Mouse (Mus musculus) hindbrain, embryonic 15.5 days (tissue): ENCODE data around the gene 1700102P08Rik. TPM values are rescaled to one million over a fixed set of nuclear protein-coding genes. Genes with fewer than 3 reads are reported as not detected.

Experiments
- ATAC-seq: fragments of 200-750 bp; cut with Nextera tagmentation; 2 replicates; pipeline ENCODE4 v1.8.0; 2017; ENCODE audit warnings: low read depth, moderate number of reproducible peaks, moderate TSS enrichment; ENCODE audit not compliant: low FRiP score
- H3K27ac ChIP-seq: fragments of 300-500 bp; sonication (generic); replicated peaks from 2 replicates; pipeline ENCODE4 v1.5.1; 2015; ENCODE audit warnings: mild to moderate bottlenecking, inconsistent platforms
- H3K27me3 ChIP-seq: fragments of 300-500 bp; sonication (generic); 2 replicates; pipeline ENCODE4 v1.6.1; 2015; ENCODE audit warnings: control low read depth, inconsistent platforms
- H3K36me3 ChIP-seq: fragments of 300-500 bp; sonication (generic); 2 replicates; pipeline ENCODE4 v1.6.1; 2015; ENCODE audit warnings: control low read depth, inconsistent platforms
- H3K4me1 ChIP-seq: fragments of 300-500 bp; sonication (generic); replicated peaks from 2 replicates; pipeline ENCODE4 v1.6.1; 2015; ENCODE audit warnings: control low read depth, inconsistent platforms
- H3K4me2 ChIP-seq: fragments of 300-500 bp; sonication (generic); 2 replicates; pipeline ENCODE4 v1.6.1; 2015; ENCODE audit warnings: moderate library complexity, mild to moderate bottlenecking, inconsistent platforms
- H3K4me3 ChIP-seq: fragments of 300-500 bp; sonication (generic); 2 replicates; pipeline ENCODE4 v1.5.1; 2015; ENCODE audit warnings: mild to moderate bottlenecking, inconsistent platforms
- H3K9ac ChIP-seq: fragments of 300-500 bp; sonication (generic); 2 replicates; pipeline ENCODE4 v1.6.1; 2015; ENCODE audit warnings: inconsistent platforms
- H3K9me3 ChIP-seq: fragments of 300-500 bp; sonication (generic); 2 replicates; pipeline ENCODE4 v1.6.1; 2016; ENCODE audit warnings: control low read depth, inconsistent platforms
- WGBS: fragments of 180-500 bp; shearing (Covaris S2); methylation state at CpG from one replicate; pipeline ENCODE4 v1.1.7; 2015; 5-methylcytosine and 5-hydroxymethylcytosine counted together
- polyA plus RNA-seq: library from polyadenylated mRNA; unstranded; fragments of >200 nt; fragmentation: Nextera tagmentation; extraction: Ambion mirVana; gene quantifications from 2 replicates; pipeline ENCODE4 v1.2.1, GENCODE M21; 2015

The 1700102P08Rik gene
- polyA plus RNA-seq, 1 experiment from 2014 or later, result 1.5 TPM

DNA sequence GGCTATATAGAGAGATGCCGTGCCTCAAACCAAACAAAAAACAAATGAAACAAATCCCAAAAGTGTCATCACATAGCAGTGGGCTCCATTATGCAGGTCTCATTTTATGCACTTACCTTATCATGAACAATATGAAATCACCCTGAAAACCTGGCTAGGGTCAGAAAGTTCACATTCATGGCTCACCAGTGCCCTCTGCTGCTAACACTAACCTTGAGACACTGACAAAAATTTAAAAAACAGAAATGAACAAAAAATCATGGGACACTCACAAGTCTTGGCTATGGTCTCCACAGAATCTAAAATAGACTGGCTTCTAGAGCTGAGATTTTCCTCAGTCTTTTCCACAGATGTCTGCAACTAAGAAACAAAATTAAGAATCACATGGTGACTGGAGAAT is 19.6 kb downstream of the 1700102P08Rik start:
- Histone ChIP-seq H3K4me1 (no peaks in the 10 kb centered on the region), H3K9ac (no peak overlapping the region), H3K4me3 (no peak overlapping the region), H3K36me3 (no peaks in the 10 kb centered on the region), H3K9me3 (no peaks in the 10 kb centered on the region), H3K4me2 (no peak overlapping the region), H3K27me3 (no peaks in the 10 kb centered on the region), H3K27ac (no peak overlapping the region)
- WGBS, result 58% methylated on average over 1 of the region's 1 CpGs
- ATAC-seq, result no peak

DNA sequence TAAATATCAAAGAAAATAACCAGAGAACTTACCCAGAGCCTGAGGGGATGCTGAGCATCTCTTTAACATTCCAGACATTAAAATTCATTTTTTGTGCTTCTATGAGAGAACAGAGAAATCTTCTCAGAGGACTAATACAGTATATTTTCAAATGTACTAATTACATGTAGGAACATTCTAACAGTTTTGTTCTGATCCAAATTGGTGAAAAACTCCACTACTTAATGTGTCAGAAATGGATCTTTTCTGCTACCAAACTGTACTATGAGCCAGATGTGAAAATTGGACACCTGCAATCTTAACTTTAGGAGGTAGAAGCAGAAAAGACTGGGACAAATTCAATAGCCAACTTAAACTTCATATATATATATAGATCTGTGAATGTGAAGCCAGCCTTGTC is 35.8 kb downstream of the 1700102P08Rik start, which contains the start of gene Ccdc36:
Gene Ccdc36 (minus strand): TSS at position 101 of the 400 bp plus-strand sequence.
- no peaks in the 10 kb centered on the region for H3K9me3 ChIP-seq
- H3K27me3 ChIP-seq, result no peaks in the 10 kb centered on the region
- H3K4me3 ChIP-seq, result no peak within 1 kb of the TSS
- H3K4me1 ChIP-seq, result no peaks in the 10 kb centered on the region
- H3K27ac ChIP-seq, result no peak within 1 kb of the TSS
- ATAC-seq, result no peak
- no peak within 1 kb of the TSS for H3K9ac ChIP-seq
- H3K36me3 ChIP-seq, result no peaks in the 10 kb centered on the region
- H3K4me2 ChIP-seq, result no peak within 1 kb of the TSS

DNA sequence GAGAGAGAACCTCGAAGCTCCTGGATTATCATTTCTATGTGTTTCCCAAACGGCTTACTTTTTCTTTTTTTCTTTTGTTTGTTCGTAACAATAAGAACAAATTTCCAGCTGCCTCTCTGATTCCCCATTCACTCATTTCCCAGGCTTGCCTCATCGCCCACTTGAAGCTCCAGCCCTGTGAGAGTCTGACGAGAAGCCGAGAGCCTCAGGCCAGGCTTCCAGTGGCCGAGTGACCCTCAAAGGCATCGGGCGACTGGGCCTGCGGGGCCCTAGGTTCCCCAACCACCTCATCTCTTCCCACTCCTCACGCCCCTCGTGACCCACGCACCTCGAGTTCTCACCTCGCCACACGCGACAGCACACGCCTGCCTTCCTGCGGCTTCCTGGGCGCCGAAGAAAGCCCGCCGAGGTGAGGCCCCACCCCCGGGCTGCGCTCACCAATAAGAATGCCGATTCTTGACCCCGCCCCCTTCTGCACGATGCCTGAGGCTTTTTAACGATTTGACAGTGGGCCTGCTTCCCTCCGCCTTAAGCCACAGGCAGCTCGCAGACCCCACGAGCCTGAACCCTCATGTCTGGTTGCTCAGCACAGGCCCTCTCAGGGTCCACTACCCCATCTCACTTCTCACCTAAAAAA is 38.9 kb downstream of the 1700102P08Rik start:
- no peaks in the 10 kb centered on the region for H3K36me3 ChIP-seq
- H3K4me3 ChIP-seq, result peak overlapping the region; percentile 27
- H3K9ac ChIP-seq, result no peak overlapping the region
- no peaks in the 10 kb centered on the region for H3K9me3 ChIP-seq
- WGBS, result 44% methylated on average over 32 of the region's 32 CpGs
- H3K4me2 ChIP-seq, result peak overlapping the region; percentile 51
- H3K27me3 ChIP-seq, result no peaks in the 10 kb centered on the region
- ATAC-seq, result 0 out of 2 replicates have a peak, but pooled peaks have one; percentile 45
- H3K27ac ChIP-seq, result no peak overlapping the region
- no peaks in the 10 kb centered on the region for H3K4me1 ChIP-seq

DNA sequence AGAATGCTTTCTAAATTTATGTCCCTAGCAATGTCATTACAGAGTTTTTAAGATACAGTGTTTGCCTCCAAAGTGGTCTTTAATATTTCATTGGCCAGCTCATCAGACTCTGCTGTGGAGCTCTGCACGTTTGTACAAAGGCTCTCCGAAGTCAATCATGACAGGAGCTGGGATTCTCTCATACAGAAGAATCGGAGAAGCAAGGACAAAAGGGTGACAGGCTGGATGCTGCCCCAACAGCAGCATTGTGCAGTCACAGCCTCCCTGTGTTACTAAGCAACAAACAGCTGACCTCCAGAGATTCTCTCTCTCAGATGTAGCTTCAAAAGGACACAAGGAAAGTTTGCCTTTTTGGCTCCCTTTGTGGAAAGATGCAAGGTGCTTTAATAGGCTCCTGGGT is 43.6 kb downstream of the 1700102P08Rik start, which contains the start of gene BC048562:
Gene BC048562 (plus strand): TSS at position 301 of the 400 bp plus-strand sequence.
- no peak within 1 kb of the TSS for H3K27ac ChIP-seq
- no peaks in the 10 kb centered on the region for H3K9me3 ChIP-seq
- 21% methylated on average over 3 of the region's 3 CpGs for WGBS
- H3K4me2 ChIP-seq, result no peak within 1 kb of the TSS
- no peaks in the 10 kb centered on the region for H3K4me1 ChIP-seq
- no peaks in the 10 kb centered on the region for H3K36me3 ChIP-seq
- H3K27me3 ChIP-seq, result no peaks in the 10 kb centered on the region
- no peak within 1 kb of the TSS for H3K9ac ChIP-seq
- no peak within 1 kb of the TSS for H3K4me3 ChIP-seq
- no peak for ATAC-seq

DNA sequence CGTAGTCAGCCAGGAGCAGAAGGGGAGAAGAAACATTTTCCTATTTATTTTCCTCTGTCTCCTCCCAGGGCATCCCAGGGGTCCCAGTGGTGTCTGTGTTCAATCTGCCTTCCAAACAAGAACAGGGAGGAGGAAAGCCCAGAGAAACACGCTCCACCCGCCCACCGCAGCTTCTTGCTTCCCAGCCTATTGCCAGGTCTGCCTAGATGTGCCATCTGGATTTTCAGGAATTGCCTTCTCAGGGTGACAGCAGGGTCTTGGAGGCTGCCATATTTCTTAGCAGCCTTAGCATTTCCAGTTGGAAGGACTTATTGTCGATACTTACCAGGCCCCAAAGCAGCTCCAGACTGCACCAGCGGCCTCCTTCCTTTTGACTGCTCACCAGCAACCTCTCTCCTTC is 46.6 kb downstream of the 1700102P08Rik start:
- H3K27ac ChIP-seq, result no peak overlapping the region
- WGBS, result 80% methylated on average over 6 of the region's 6 CpGs

DNA sequence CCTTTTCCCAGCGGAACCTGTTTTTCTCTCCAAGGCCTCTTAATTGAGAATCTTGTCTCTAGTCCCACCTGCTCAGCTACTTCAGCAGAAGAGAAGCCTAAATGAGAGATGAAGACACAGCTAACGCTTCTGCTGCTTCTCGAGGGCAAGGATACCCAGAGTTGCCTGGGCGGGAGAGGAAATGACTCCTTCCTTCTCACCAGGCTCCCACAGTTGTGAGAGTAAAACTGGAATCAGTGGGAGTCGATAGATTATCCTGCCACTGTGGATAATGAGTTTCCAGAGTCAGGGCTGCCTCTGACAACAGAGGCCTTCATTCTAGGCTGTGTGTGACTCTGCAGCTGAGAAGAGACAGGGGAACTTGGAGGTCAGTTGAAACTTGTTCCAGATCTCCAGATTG is 47.9 kb downstream of the 1700102P08Rik start:
- H3K27me3 ChIP-seq, result no peaks in the 10 kb centered on the region
- no peaks in the 10 kb centered on the region for H3K4me1 ChIP-seq
- H3K4me2 ChIP-seq, result no peak overlapping the region
- no peak overlapping the region for H3K27ac ChIP-seq
- no peak for ATAC-seq
- WGBS, result 81% methylated on average over 5 of the region's 5 CpGs
- H3K36me3 ChIP-seq, result no peaks in the 10 kb centered on the region
- no peak overlapping the region for H3K4me3 ChIP-seq
- no peak overlapping the region for H3K9ac ChIP-seq
- no peaks in the 10 kb centered on the region for H3K9me3 ChIP-seq

More for the DNA sequence above, 46.6 kb downstream of the 1700102P08Rik start:
- ATAC-seq, result no peak
- no peak overlapping the region for H3K9ac ChIP-seq
- no peaks in the 10 kb centered on the region for H3K27me3 ChIP-seq
- H3K4me2 ChIP-seq, result no peak overlapping the region
- H3K4me1 ChIP-seq, result no peaks in the 10 kb centered on the region
- no peaks in the 10 kb centered on the region for H3K9me3 ChIP-seq
- no peaks in the 10 kb centered on the region for H3K36me3 ChIP-seq
- H3K4me3 ChIP-seq, result no peak overlapping the region

DNA sequence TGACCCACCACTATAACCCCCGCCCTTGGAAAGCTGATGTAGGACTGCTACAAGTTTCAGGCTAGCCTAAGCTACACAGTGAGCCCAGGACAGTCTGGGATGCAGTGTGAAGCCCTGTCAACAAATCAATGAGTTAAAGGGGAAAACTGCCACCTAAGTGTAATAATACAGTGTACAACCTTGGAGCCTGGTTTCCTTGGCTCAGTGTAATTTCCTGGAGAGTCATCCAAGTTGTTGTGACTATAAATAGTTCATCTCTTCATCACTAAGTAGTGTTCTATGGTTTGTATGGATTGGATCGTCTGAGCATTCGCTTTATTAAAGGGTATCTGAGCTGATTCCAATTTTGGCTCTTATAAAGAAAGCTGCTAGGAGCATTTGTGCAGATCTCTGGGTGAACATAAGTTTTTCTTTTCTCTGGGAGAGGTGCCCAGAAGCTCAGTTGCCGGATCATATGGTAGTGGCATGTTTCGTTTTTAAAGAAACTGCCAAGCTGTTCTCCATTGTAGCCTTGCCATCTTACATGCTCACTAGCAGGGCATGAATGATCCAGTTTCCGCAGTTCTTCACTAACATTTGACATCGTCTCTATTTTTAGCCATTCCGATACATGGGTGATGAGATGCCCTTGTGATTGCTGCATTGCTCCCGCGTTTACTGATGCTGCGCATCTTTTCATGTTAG is 48.8 kb downstream of the 1700102P08Rik start:
- Histone ChIP-seq H3K27ac (no peak overlapping the region), H3K4me1 (no peaks in the 10 kb centered on the region), H3K27me3 (no peaks in the 10 kb centered on the region), H3K9me3 (no peaks in the 10 kb centered on the region), H3K36me3 (no peaks in the 10 kb centered on the region), H3K4me2 (no peak overlapping the region), H3K4me3 (no peak overlapping the region), H3K9ac (no peak overlapping the region)
- WGBS, result 81% methylated on average over 11 of the region's 11 CpGs
- ATAC-seq, result no peak

DNA sequence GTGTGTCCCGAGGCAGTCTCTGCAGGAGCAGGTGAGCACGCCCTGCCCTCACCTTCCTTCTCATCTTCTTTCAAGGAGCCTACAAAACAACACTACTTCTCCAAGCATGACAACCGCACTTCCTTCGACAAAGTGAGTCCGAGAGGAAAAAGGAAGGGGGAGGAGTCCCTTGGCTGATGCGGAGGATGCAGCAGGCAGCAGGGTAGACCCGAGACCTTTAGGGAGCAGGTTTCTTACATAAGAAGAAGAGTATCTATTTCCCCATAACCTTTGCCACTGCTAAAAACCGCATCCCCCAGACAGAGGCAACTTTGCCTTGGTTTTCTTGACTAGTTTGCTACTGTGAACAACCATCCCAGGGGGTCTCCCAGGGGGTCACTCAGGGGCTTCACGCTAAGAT is 52.5 kb downstream of the 1700102P08Rik start:
- 73% methylated on average over 9 of the region's 9 CpGs for WGBS
- no peak for ATAC-seq

DNA sequence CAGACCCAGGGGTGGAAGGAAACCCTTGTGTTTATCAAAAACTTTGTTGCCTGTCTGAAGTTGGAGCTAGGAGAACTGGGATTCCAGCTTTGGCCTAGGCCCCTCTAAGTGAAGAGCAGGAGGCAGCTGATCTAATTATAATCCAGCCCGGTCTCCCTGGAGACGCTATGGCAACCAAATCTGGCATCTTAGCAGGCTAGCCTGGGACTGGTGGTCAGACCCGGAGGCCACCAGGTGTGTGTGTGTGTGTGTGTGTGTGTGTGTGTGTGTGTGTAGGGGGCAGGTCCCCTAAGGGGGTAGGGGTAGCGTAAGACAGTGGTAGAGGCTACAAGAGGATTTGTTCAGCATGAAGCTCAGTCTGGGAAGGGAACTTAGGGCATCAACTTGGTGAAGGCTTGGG is 57.3 kb downstream of the 1700102P08Rik start:
- peak overlapping the region; percentile 84 for H3K27ac ChIP-seq
- no peaks in the 10 kb centered on the region for H3K9me3 ChIP-seq
- peak; percentile 12; the same call in 1 of the 2 replicates for ATAC-seq
- 22% methylated on average over 4 of the region's 4 CpGs for WGBS
- peaks cover 46% of the 10 kb centered on the region for H3K4me1 ChIP-seq
- peak overlapping the region; percentile 72 for H3K4me3 ChIP-seq
- H3K4me2 ChIP-seq, result peak overlapping the region; percentile 82
- H3K36me3 ChIP-seq, result peaks cover 11% of the 10 kb centered on the region
- H3K9ac ChIP-seq, result no peak overlapping the region
- no peaks in the 10 kb centered on the region for H3K27me3 ChIP-seq

More for the DNA sequence above, 52.5 kb downstream of the 1700102P08Rik start:
- H3K4me3 ChIP-seq, result no peak overlapping the region
- H3K9me3 ChIP-seq, result no peaks in the 10 kb centered on the region
- no peaks in the 10 kb centered on the region for H3K27me3 ChIP-seq
- H3K4me2 ChIP-seq, result no peak overlapping the region
- H3K27ac ChIP-seq, result no peak overlapping the region
- no peak overlapping the region for H3K9ac ChIP-seq
- H3K4me1 ChIP-seq, result peaks cover 13% of the 10 kb centered on the region
- H3K36me3 ChIP-seq, result peaks cover 11% of the 10 kb centered on the region

DNA sequence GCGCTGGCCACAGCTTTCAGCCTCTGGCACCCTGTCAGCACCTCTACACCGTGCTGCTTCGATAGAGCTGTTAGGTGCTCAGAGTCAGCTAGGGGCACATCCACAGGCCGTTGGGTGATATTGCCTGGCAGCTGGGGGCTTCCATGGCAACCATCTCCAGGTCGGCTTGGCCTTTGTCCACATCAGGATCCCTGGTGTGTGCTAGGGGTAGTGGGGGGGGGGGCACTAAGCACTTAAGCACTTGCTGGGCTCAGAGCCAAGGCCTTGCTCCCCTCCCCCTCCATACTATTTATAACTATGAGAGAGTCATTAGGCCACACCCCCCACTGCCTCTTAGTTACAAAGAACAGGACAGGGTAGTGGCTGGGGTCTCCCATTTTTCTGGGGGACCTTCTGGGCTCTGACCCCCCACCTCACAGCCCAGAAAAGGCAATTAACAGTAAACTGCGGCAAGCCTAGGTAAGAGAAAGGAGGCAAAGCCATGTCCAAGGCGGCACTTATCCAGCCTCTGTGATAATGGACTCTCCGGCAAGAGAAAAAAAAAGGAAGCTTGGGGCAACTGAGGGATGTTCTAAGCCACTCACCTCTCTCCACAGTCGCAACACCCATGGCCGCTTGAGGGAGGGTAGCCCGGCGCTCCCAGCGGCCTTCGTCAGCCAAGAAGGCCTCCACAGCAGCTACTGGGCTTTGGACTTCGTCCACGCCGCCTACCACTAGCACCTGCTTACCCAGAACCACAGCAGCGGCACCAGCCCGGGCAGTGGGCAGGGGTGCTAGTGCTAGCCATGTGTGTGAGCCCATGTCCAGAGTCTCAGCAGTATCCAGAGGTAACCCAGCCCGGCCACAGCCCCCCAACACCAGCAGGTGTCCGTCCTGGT is 57.9 kb downstream of the 1700102P08Rik start:
- Histone ChIP-seq H3K4me1 (peaks cover 46% of the 10 kb centered on the region), H3K9me3 (no peaks in the 10 kb centered on the region), H3K36me3 (peaks cover 11% of the 10 kb centered on the region), H3K4me3 (peak overlapping the region; percentile 72), H3K4me2 (peak overlapping the region; percentile 82), H3K27ac (peak overlapping the region; percentile 84), H3K9ac (peak overlapping the region; percentile 24; the same call in 1 of the 2 replicates), H3K27me3 (no peaks in the 10 kb centered on the region)
- WGBS, result 48% methylated on average over 21 of the region's 21 CpGs
- peak; percentile 19 for ATAC-seq

DNA sequence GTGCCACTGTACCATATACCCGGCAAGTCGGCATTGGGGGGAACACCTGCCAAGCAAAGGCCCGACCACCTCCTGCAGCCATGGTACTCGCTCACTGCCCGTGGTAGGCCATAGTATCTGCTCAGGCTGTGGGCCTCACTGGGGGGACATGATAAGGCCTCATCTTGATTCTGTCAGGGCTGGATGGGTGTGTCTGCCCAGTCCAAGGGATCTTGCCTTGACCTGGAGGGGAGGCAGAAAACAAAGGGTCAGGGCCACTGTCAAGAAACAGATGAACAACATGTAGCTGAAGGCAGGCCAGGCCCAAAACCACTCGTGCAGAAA is 58.5 kb downstream of the 1700102P08Rik start:
- WGBS, result 75% methylated on average over 6 of the region's 6 CpGs
- no peak for ATAC-seq
- no peaks in the 10 kb centered on the region for H3K9me3 ChIP-seq
- peak overlapping the region; percentile 24; the same call in 1 of the 2 replicates for H3K9ac ChIP-seq
- no peaks in the 10 kb centered on the region for H3K27me3 ChIP-seq
- peak overlapping the region; percentile 84 for H3K27ac ChIP-seq
- peak overlapping the region; percentile 82 for H3K4me2 ChIP-seq
- peak overlapping the region; percentile 72 for H3K4me3 ChIP-seq
- peaks cover 46% of the 10 kb centered on the region for H3K4me1 ChIP-seq
- peaks cover 11% of the 10 kb centered on the region for H3K36me3 ChIP-seq
